Mouse (Mus musculus) midbrain, embryonic 12.5 days (tissue): ENCODE measurements around the gene Rhoq. TPM values are rescaled to one million over a fixed set of nuclear protein-coding genes. Genes with fewer than 3 reads are reported as not detected.

ENCODE experiments used
- ATAC-seq: fragments of 200-750 bp; cut with Nextera tagmentation; 2 replicates; pipeline ENCODE4 v1.8.0; 2017; ENCODE audit warnings: low read depth, moderate TSS enrichment, moderate library complexity; ENCODE audit not compliant: low FRiP score
- H3K27ac ChIP-seq: fragments of 300-500 bp; sonication (generic); replicated peaks from 2 replicates; pipeline ENCODE4 v1.5.1; 2016; ENCODE audit warnings: mild to moderate bottlenecking
- H3K27me3 ChIP-seq: fragments of 300-500 bp; sonication (generic); 2 replicates; pipeline ENCODE4 v1.6.1; 2016; ENCODE audit warnings: mild to moderate bottlenecking
- H3K36me3 ChIP-seq: fragments of 300-500 bp; sonication (generic); 2 replicates; pipeline ENCODE4 v1.6.1; 2016
- H3K4me1 ChIP-seq: fragments of 300-500 bp; sonication (generic); 2 replicates; pipeline ENCODE4 v1.6.1; 2016
- H3K4me2 ChIP-seq: fragments of 300-500 bp; sonication (generic); replicated peaks from 2 replicates; pipeline ENCODE4 v1.6.1; 2016; ENCODE audit warnings: mild to moderate bottlenecking, moderate library complexity
- H3K4me3 ChIP-seq: fragments of 300-500 bp; sonication (generic); 2 replicates; pipeline ENCODE4 v1.5.1; 2016; ENCODE audit warnings: mild to moderate bottlenecking
- H3K9ac ChIP-seq: fragments of 300-500 bp; sonication (generic); replicated peaks from 2 replicates; pipeline ENCODE4 v1.6.1; 2016; ENCODE audit warnings: mild to moderate bottlenecking, moderate library complexity
- H3K9me3 ChIP-seq: fragments of 300-500 bp; sonication (generic); 2 replicates; pipeline ENCODE4 v1.6.1; 2016; ENCODE audit warnings: mild to moderate bottlenecking
- WGBS: fragments of 180-500 bp; shearing (Covaris S2); methylation state at CpG from one replicate; pipeline ENCODE4 v1.1.7; 2016; 5-methylcytosine and 5-hydroxymethylcytosine counted together
- polyA plus RNA-seq: library from polyadenylated mRNA; unstranded; fragments of >200 nt; fragmentation: Nextera tagmentation; extraction: Ambion mirVana; gene quantifications from 2 replicates; pipeline ENCODE4 v1.2.1, GENCODE M21; 2016

The Rhoq gene
- polyA plus RNA-seq, 1 experiment from 2014 or later = 15.1 TPM

GRCm38 (mm10) chr17:86964502-86964901, 1.6 kb downstream of the Rhoq start:
- peak; percentile 57 for ATAC-seq
- Histone ChIP-seq H3K4me1 (peaks cover 25% of the 10 kb centered on the region), H3K4me2 (peak overlapping the region; percentile 88), H3K36me3 (no peaks in the 10 kb centered on the region), H3K27me3 (peaks cover 11% of the 10 kb centered on the region; the same call in 1 of the 2 replicates), H3K4me3 (peak overlapping the region; percentile 86), H3K9ac (peak overlapping the region; percentile 88), H3K27ac (peak overlapping the region; percentile 52), H3K9me3 (no peaks in the 10 kb centered on the region)
- whole genome bisulfite sequencing = under 1% methylated on average over 10 of the region's 10 CpGs

DNA sequence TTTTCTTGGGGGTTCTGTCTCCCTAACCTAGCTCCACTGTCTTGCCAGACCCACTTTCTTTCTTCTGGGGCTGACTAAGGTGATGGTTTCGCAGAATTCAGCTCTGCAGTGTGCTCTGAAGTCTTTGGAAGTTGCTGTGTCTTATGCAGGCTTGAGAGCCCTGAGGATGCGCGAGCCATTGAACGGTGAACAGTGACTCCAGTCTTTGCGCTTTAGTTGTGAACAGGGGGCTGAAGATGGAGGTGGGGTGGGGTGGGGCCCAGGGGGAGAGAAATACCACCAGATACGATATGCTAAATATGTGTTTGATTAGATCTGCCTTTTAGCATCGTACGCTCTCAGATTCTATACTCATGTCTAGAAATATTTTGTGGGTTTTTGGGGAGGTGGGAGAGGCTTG, 2.2 kb downstream of the Rhoq start:
- ATAC-seq = no peak
- no peaks in the 10 kb centered on the region for H3K9me3 ChIP-seq
- H3K27me3 ChIP-seq = peaks cover 11% of the 10 kb centered on the region; the same call in 1 of the 2 replicates
- H3K4me2 ChIP-seq = peak overlapping the region; percentile 88
- H3K4me3 ChIP-seq = peak overlapping the region; percentile 33
- H3K36me3 ChIP-seq = no peaks in the 10 kb centered on the region
- 86% methylated on average over 8 of the region's 8 CpGs for WGBS
- H3K27ac ChIP-seq = peak overlapping the region; percentile 52; the same call in 1 of the 2 replicates
- H3K9ac ChIP-seq = peak overlapping the region; percentile 37; the same call in 1 of the 2 replicates
- H3K4me1 ChIP-seq = peaks cover 25% of the 10 kb centered on the region

DNA sequence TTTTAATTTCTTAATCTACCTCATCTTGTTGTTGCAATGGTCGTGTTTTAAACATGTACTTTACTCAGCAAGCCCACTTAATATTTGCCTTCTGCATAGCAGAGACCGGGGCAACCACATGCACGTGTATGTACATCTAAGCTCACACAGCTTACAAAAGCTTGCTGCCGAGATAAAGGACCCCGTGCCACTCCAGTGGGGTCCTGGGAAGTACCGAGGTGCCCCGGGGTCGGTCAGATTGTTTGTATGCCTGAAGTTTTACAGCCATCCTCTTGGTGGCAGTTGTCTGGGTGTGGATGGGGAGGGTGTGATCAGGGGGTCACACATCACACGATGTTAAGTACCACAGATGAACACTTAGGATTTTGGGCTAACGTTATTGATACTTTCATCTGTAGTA, 3.2 kb downstream of the Rhoq start:
- Histone ChIP-seq H3K27ac (no peak overlapping the region), H3K4me2 (no peak overlapping the region), H3K27me3 (peaks cover 6% of the 10 kb centered on the region; the same call in 1 of the 2 replicates), H3K9ac (no peak overlapping the region), H3K36me3 (no peaks in the 10 kb centered on the region), H3K4me3 (no peak overlapping the region), H3K9me3 (no peaks in the 10 kb centered on the region), H3K4me1 (peaks cover 22% of the 10 kb centered on the region)
- no peak for ATAC-seq
- WGBS = 83% methylated on average over 10 of the region's 10 CpGs

DNA sequence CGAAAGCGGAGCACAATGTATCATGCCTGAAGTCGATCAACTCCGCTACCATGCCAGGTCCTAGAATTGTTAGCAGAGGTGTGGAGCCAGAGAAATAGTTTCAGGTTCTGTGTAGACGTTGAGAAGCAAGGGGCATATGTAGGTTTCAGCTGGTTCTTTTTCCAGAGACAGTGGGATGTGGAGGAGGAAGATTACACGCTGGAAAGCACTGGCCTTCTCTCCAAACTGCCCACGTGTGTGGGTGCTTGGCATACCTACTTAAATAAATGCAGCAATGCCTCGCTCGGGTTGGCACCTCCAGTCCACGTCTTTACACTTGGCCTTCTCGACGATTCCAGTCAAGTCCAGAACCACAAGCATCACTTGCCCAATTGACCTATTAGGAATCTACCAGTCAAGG, 4.2 kb downstream of the Rhoq start:
- ATAC-seq = no peak
- Histone ChIP-seq H3K36me3 (no peaks in the 10 kb centered on the region), H3K27ac (no peak overlapping the region), H3K9me3 (no peaks in the 10 kb centered on the region), H3K4me3 (no peak overlapping the region), H3K9ac (no peak overlapping the region), H3K27me3 (no peaks in the 10 kb centered on the region), H3K4me2 (no peak overlapping the region), H3K4me1 (peaks cover 20% of the 10 kb centered on the region)
- 96% methylated on average over 12 of the region's 12 CpGs for WGBS

GRCm38 (mm10) chr17:86967536-86968525, 4.9 kb downstream of the Rhoq start:
- no peak for ATAC-seq
- H3K36me3 ChIP-seq = no peaks in the 10 kb centered on the region; the same call in 1 of the 2 replicates
- H3K27ac ChIP-seq = no peak overlapping the region
- no peak overlapping the region for H3K4me2 ChIP-seq
- 87% methylated on average over 10 of the region's 10 CpGs for WGBS
- H3K9me3 ChIP-seq = no peaks in the 10 kb centered on the region
- H3K4me3 ChIP-seq = no peak overlapping the region
- H3K27me3 ChIP-seq = no peaks in the 10 kb centered on the region
- H3K9ac ChIP-seq = no peak overlapping the region
- peaks cover 18% of the 10 kb centered on the region for H3K4me1 ChIP-seq

DNA sequence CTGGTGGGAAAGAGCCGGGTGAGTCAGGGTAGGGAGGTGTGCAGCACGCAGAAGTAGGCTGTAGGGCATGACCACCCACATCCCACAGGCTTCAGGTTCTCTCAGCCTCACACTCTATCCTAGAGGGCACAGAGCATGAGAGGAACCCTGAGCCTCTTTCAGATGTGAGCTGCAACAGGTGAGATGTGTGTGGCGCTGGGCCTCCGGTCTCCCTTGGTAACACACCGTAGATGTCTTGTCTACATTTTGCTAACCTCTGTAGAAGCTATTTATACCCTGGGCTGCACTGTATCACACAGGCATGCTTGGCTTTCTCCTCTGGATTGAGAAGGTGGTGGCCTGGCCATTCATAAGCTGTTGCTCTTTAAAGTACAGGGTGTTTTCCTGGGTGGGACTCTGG, 5.7 kb downstream of the Rhoq start:
- 96% methylated on average over 5 of the region's 5 CpGs for WGBS
- H3K9ac ChIP-seq = no peak overlapping the region

DNA sequence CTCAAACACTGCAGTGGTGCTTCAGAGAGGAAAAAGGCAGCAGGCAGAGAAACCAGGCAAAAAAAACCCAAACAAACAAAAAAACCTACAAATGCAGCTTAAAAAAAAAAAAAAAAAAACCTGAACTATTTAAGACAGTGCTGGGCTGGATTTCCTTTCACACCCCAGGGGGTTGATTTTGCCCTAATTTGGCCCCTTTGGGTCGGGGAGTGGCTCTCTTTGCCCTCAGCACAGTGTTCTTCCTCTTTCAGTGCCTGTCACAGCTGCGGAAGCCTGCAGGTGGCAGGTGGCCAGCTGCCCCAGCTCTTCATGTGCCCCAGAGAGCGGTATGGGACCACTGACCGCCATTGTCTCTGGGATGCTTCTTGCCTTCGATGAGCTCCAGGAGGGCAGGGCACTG, 6.7 kb downstream of the Rhoq start:
- Histone ChIP-seq H3K9ac (no peak overlapping the region), H3K4me1 (peaks cover 7% of the 10 kb centered on the region), H3K36me3 (peaks cover 11% of the 10 kb centered on the region), H3K4me2 (no peak overlapping the region), H3K27ac (no peak overlapping the region), H3K9me3 (no peaks in the 10 kb centered on the region), H3K27me3 (no peaks in the 10 kb centered on the region), H3K4me3 (no peak overlapping the region)
- WGBS = 54% methylated on average over 5 of the region's 5 CpGs
- ATAC-seq = no peak

More for the DNA sequence above, 5.7 kb downstream of the Rhoq start:
- H3K36me3 ChIP-seq = peaks cover 2% of the 10 kb centered on the region
- H3K4me1 ChIP-seq = peaks cover 17% of the 10 kb centered on the region
- no peak overlapping the region for H3K4me3 ChIP-seq
- no peaks in the 10 kb centered on the region for H3K27me3 ChIP-seq
- no peak overlapping the region for H3K27ac ChIP-seq
- ATAC-seq = no peak
- no peaks in the 10 kb centered on the region for H3K9me3 ChIP-seq
- no peak overlapping the region for H3K4me2 ChIP-seq

GRCm38 (mm10) chr17:86970026-86970750, 7.3 kb downstream of the Rhoq start:
- no peak overlapping the region for H3K9ac ChIP-seq

DNA sequence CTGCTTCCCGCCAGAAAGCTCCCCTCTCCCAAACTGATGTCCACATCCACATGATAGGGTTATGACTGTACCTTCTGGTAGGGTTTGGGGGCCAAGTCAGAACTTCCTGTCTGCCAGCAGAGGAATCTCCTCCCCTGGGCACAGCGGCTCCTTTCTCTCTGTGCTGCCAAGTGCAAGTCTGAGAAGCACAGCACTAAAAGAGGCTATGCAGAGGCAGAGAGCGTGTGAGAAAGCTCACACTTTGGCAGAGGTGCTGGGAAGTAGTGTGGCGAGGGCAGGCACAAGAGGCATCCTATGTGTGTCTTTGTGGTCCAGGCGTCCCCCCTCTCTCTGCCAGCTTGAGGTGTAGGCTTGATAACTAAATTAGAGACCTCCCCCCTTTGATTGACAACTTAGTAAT, 8.2 kb downstream of the Rhoq start:
- peaks cover 21% of the 10 kb centered on the region for H3K36me3 ChIP-seq
- H3K27me3 ChIP-seq = no peaks in the 10 kb centered on the region
- no peak overlapping the region for H3K4me3 ChIP-seq
- no peaks in the 10 kb centered on the region; the same call in 1 of the 2 replicates for H3K4me1 ChIP-seq
- H3K9me3 ChIP-seq = no peaks in the 10 kb centered on the region
- no peak overlapping the region for H3K4me2 ChIP-seq
- 77% methylated on average over 5 of the region's 5 CpGs for WGBS
- H3K9ac ChIP-seq = no peak overlapping the region
- ATAC-seq = no peak
- H3K27ac ChIP-seq = no peak overlapping the region

More at GRCm38 (mm10) chr17:86970026-86970750, 7.3 kb downstream of the Rhoq start:
- Histone ChIP-seq H3K4me2 (no peak overlapping the region), H3K27ac (no peak overlapping the region), H3K4me3 (no peak overlapping the region), H3K27me3 (no peaks in the 10 kb centered on the region), H3K9me3 (no peaks in the 10 kb centered on the region), H3K4me1 (peaks cover 1% of the 10 kb centered on the region), H3K36me3 (peaks cover 17% of the 10 kb centered on the region)
- no peak for ATAC-seq
- 91% methylated on average over 15 of the region's 15 CpGs for WGBS

DNA sequence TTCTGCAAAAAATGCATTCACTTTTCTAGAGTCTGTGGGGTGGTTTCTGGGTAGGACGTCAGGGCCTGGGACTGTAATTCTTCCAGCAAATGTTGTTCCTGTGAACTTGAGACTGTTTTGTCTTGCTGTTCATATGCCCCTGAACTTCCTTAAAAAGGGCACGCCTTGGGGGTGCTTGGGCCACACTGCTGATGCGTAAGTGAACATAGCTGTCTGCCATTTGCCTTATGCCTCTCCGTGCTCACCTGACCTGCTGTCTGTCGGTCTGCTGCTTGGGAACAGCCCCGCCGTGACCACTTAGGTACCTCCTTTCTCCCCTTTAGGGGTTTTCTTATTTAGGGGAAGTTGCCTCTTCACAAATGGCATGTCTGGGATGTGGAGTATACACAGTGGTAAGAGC, 9.0 kb downstream of the Rhoq start:
- no peak for ATAC-seq
- 94% methylated on average over 7 of the region's 7 CpGs for WGBS
- no peak overlapping the region for H3K27ac ChIP-seq
- H3K9me3 ChIP-seq = no peaks in the 10 kb centered on the region
- H3K9ac ChIP-seq = no peak overlapping the region
- H3K27me3 ChIP-seq = no peaks in the 10 kb centered on the region
- H3K36me3 ChIP-seq = peaks cover 23% of the 10 kb centered on the region
- no peak overlapping the region for H3K4me3 ChIP-seq
- H3K4me2 ChIP-seq = no peak overlapping the region
- no peaks in the 10 kb centered on the region; the same call in 1 of the 2 replicates for H3K4me1 ChIP-seq

DNA sequence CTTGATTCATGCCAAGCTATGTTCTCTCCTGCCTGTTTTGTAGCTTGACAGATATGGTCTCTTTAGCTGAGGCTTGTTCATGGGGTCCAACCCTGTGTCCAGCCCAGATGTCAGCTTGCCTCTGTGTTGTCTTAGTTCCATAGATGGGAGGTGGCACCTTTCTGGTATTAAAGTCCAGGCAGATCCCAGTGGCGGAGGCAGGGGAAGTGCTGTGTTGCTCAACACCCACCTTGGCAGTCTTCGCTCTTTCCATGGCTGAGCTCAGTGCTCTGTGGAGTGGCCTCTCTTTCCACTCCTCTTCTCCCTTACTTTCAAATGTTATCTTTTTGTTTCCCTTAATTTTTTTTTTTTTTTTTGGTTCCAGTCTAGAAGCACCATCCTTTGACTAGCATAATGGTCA, 10.2 kb downstream of the Rhoq start:
- Histone ChIP-seq H3K9ac (no peak overlapping the region), H3K9me3 (no peaks in the 10 kb centered on the region), H3K4me1 (no peaks in the 10 kb centered on the region; the same call in 1 of the 2 replicates), H3K27me3 (no peaks in the 10 kb centered on the region), H3K4me3 (no peak overlapping the region), H3K27ac (no peak overlapping the region), H3K4me2 (no peak overlapping the region), H3K36me3 (peaks cover 23% of the 10 kb centered on the region)
- ATAC-seq = no peak
- 97% methylated on average over 2 of the region's 2 CpGs for WGBS

GRCm38 (mm10) chr17:86976387-86976786, 13.5 kb downstream of the Rhoq start:
- Histone ChIP-seq H3K36me3 (peaks cover 27% of the 10 kb centered on the region), H3K9me3 (no peaks in the 10 kb centered on the region), H3K27me3 (no peaks in the 10 kb centered on the region), H3K4me2 (no peak overlapping the region), H3K9ac (no peak overlapping the region), H3K4me3 (no peak overlapping the region), H3K4me1 (no peaks in the 10 kb centered on the region; the same call in 1 of the 2 replicates), H3K27ac (no peak overlapping the region)
- 82% methylated on average over 10 of the region's 10 CpGs for WGBS
- no peak for ATAC-seq
